Mouse (Mus musculus) cortical plate, adult 2 months (tissue): Measurements from ENCODE around the gene Heatr4. TPM values are rescaled to one million over a fixed set of nuclear protein-coding genes. Genes with fewer than 3 reads are reported as not detected.

Source experiments
- H3K27ac ChIP-seq: fragments of 200-500 bp; 2 replicates; pipeline ENCODE4 v1.5.1; 2012; ENCODE audit warnings: low read length, control low read depth, inconsistent platforms; ENCODE audit not compliant: insufficient read depth
- H3K4me1 ChIP-seq: fragments of 200-500 bp; 2 replicates; pipeline ENCODE4 v1.6.1; 2011; ENCODE audit warnings: low read length; ENCODE audit not compliant: control insufficient read depth, insufficient read depth
- H3K4me3 ChIP-seq: fragments of 200-500 bp; 2 replicates; pipeline ENCODE4 v1.5.1; 2011; ENCODE audit warnings: mild to moderate bottlenecking, low read length, control low read depth; ENCODE audit not compliant: insufficient read depth
- CTCF ChIP-seq: fragments of 200-500 bp; IDR thresholded peaks from 2 replicates; pipeline ENCODE4 v1.5.1; 2011; ENCODE audit warnings: mild to moderate bottlenecking, control low read depth, low read length; ENCODE audit not compliant: insufficient read depth; ENCODE audit errors: extremely low read depth
- POLR2A ChIP-seq: fragments of 200-500 bp; IDR thresholded peaks from 2 replicates; pipeline ENCODE4 v1.6.1; 2011; ENCODE audit warnings: mild to moderate bottlenecking, low read length, control low read depth; ENCODE audit not compliant: insufficient read depth; ENCODE audit errors: extremely low read depth
- polyA plus RNA-seq: library from polyadenylated mRNA; depleted of rRNA; stranded (reverse); fragments of >200 nt; gene quantifications from 2 replicates; pipeline ENCODE4 v1.2.3, GENCODE M21; 2012

Gene Heatr4
- polyA plus RNA-seq, 1 experiment = 0.02 TPM

DNA sequence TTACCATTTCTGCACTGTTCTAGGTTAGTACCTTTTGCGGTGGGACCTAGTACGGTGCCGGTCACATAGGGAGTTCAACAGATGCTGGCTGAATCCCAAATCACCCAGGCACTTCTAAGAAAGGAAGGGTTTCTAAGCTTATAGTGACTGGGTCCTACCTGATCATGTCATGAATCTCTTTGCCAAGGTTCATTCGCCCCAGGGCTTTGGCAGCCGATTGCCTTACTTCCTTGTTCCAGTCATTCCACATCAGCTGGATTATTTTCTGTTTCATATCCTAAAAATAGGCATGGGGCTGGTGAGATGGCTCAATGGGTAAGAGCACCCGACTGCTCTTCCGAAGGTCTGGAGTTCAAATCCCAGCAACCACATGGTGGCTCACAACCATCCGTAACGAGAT lies 26.4 kb downstream of the Heatr4 start:
- TF ChIP-seq CTCF (no peak), POLR2A (no peak)
- 0 out of 2 replicates have a peak, but pooled peaks cover 2% of the 10 kb centered on the region for H3K4me1 ChIP-seq
- H3K27ac ChIP-seq = no peak overlapping the region
- no peak overlapping the region for H3K4me3 ChIP-seq

DNA sequence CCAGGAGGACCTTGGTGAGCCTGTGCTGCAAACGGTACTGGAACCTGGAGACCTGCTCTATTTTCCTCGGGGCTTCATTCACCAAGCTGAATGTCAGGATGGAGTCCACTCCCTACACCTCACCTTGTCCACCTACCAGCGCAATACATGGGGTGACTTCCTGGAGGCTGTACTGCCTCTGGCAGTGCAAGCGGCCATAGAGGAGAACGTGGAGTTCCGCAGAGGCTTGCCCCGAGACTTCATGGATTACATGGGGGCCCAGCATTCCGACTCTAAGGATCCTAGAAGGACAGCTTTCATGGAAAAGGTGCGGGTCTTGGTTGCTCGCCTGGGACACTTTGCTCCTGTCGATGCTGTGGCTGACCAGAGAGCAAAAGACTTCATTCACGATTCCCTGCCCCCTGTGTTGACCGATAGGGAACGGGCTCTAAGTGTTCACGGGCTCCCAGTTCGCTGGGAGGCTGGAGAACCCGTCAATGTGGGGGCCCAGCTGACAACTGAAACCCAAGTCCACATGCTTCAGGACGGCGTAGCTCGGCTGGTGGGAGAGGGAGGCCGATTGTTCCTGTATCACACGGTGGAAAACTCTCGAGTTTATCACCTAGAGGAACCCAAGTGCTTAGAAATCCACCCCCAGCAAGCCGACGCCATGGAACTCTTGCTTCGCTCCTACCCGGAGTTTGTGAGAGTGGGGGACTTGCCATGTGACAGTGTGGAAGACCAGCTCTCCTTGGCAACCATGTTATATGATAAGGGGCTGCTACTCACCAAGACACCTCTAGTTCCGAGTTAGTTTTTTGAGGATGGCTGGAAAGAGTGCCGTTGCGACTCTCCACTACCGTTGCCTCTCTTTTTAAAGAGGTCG lies 32.7 kb downstream of the Heatr4 start:
- peak overlapping the region; percentile 52 for H3K4me3 ChIP-seq
- no peak for TF ChIP-seq POLR2A
- no peak for TF ChIP-seq CTCF
- no peak overlapping the region for H3K27ac ChIP-seq

DNA sequence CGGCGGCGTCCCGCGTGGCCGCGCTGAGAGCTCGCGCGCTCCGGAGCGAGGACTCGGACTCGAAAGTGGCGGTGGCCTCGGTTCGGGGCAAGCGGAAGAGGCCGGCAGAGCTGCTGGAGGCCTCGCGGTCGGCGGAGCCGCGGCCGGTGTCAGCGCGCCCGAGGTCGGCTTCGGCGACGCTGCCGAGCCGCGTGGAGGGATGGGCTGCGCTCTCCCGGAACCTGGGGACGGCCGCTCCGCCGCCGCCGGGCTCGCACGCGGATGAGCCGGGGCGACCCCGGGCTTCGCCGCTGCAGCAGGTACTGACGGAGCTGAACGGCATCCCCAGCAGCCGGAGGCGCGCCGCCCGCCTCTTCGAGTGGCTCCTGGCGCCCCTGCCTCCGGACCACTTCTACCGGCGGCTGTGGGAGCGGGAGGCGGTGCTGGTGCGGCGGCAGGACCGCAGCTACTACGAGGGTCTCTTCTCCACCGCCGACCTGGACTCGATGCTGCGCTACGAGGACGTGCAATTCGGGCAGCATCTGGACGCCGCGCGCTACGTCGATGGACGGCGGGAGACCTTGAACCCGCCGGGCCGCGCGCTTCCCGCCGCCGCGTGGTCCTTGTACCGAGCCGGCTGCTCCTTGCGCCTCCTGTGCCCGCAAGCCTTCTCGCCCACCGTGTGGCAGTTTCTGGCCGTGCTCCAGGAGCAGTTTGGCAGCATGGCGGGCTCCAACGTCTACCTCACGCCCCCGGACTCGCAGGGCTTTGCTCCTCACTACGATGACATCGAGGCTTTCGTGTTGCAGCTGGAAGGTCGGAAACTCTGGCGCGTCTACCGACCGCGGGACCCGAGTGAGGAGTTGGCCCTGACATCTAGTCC lies 33.6 kb downstream of the Heatr4 start:
- Histone ChIP-seq H3K4me1 (peaks cover 5% of the 10 kb centered on the region; the same call in 1 of the 2 replicates), H3K4me3 (peak overlapping the region; percentile 52), H3K27ac (peak overlapping the region; percentile 79)
- TF ChIP-seq CTCF (no peak), POLR2A (no peak)

More for the DNA sequence above, 32.7 kb downstream of the Heatr4 start:
- peaks cover 5% of the 10 kb centered on the region; the same call in 1 of the 2 replicates for H3K4me1 ChIP-seq

DNA sequence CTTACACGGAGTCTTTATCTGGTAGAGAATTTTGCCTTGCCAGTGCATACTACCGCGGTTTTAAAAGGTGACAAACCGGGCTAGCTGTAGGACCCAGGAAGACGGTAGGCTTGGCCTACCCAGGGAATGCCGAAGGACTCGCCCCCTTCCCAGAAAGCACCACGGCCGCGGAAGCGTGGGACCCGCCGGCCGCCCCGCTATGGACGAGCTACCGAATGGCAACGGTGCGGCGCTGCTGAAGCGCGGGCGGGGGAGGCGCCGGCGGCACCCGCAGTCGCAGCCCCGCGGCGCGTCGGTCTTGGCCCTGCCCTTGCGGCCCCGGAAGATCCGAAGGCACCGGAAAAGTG lies 34.2 kb downstream of the Heatr4 start, which contains the start of gene Riox1:
Riox1 (plus strand) TSS at position 116 of the 347 bp plus-strand sequence.
- Histone ChIP-seq H3K4me1 (peaks cover 5% of the 10 kb centered on the region; the same call in 1 of the 2 replicates), H3K27ac (peak within 1 kb of the TSS; percentile 79), H3K4me3 (peak within 1 kb of the TSS; percentile 52)
- peak; percentile 62; the same call in 1 of the 2 replicates for TF ChIP-seq POLR2A
- no peak for TF ChIP-seq CTCF

DNA sequence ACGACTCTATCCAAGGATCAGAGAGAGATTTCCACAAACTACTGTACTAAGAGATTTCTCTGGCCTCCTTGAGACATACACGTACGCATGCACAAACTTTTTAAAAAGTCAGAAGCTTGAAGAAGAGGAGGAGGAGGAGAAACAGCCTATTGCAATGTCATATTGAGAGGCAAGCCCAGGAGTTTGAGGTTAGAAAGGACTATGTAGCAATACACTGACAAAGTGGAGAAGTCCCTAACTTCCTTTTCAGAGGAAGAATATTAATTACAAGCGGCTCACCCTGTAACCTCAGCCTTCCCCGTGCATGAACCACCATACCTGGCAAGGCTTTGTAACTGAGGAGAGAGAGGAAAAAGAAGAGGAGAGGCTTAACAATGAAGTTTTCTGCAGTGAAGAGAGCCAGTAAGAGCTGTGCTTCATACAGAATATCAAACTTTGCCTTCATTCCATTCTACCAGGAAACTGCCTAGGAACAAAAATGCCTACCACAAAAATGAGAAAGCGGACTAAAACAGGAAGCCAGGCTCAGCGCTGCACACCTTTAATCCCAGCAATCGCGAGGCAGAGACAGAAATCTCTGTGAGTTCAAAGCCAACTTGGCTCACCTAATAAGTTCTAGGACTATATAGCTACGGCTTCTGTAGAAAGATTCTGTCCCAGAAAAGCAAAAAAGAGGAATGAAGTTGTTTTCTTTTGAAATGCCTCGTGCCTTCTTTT lies 34.7 kb downstream of the Heatr4 start:
- no peak overlapping the region for H3K27ac ChIP-seq
- no peak for TF ChIP-seq CTCF
- TF ChIP-seq POLR2A = no peak
- peaks cover 5% of the 10 kb centered on the region; the same call in 1 of the 2 replicates for H3K4me1 ChIP-seq
- H3K4me3 ChIP-seq = peak overlapping the region; percentile 52

DNA sequence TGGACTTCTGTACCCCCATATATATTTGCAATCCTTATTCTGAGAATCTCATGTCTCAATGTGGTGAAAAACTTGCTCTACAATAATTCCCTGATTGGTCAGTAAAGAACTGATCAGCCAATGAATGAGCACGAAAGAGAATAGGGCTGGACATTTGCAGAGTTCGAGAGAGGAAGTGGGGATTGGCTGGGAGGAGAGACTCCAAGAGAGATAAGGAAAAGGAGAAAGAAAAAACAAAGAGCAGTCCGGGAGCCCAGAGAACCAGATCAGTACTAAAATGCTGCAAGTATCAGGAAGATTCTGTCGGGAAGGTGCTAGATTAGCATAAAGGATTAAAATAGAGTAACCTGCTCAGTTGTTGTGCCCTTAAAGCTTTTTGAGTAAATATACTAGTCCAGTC lies 35.6 kb downstream of the Heatr4 start:
- H3K4me3 ChIP-seq = no peak overlapping the region
- no peak overlapping the region for H3K27ac ChIP-seq
- peaks cover 5% of the 10 kb centered on the region; the same call in 1 of the 2 replicates for H3K4me1 ChIP-seq
- TF ChIP-seq CTCF = no peak
- TF ChIP-seq POLR2A = no peak

DNA sequence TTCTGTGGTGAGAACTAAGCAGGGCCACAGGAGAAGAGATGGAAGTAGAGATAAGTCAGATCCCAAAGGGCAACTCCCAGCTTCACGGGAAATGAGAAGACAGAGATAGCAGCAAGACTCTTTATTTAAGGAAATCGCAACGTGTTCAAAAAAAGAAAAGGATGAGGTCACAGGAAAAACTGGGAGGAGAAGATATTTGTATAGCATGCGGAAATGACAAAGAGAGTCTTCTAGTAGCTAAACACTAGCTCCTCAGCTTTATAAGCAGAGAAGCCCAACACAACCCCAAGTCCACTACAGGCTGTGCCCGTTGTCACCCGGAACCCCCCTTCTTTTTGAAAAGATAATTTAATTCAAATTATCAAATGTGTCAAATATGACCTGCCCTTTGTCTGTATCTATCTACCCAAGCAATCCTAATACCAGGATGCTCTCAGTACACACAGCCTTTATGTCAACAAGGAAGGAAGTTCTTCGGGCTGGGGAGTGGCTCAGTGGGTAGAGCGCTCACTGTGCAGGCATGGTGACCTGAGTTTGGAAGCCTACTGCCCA lies 37.3 kb downstream of the Heatr4 start:
- TF ChIP-seq POLR2A (no peak), CTCF (no peak)
- H3K4me1 ChIP-seq = peaks cover 4% of the 10 kb centered on the region; the same call in 1 of the 2 replicates
- no peak overlapping the region for H3K4me3 ChIP-seq
- H3K27ac ChIP-seq = no peak overlapping the region

DNA sequence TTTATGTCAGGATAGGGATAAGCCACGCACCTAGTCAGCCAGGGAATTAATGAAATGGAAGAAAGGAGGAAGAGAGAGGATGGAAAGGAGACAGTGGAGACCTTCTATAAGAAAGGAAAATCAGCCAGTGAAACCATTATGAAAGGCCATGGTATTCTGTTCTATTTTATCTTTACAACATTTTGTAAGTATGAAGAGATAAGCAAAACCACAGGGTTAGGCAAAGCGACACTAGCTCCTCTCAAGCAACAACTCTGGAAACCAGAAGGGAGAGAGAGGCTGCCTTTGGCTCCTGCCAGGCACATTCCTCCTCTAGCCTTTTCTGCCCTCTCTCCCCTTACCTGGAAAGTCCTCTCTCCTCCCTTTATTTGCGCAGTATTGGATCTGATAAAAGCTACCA lies 42.7 kb downstream of the Heatr4 start:
- Histone ChIP-seq H3K4me3 (no peak overlapping the region), H3K27ac (no peak overlapping the region), H3K4me1 (peaks cover 2% of the 10 kb centered on the region)
- TF ChIP-seq POLR2A (no peak), CTCF (no peak)
